Mouse (Mus musculus) lung, embryonic 14.5 days (tissue): ENCODE measurements at regions not wholly inside any gene's neighbourhood (a gene's known extent, or its start where the extent isn't known, plus 50 kb on each side); places are given as distances from the start of the nearest gene placed in this dataset.

Source experiments
- ATAC-seq: fragments of 200-750 bp; cut with Nextera tagmentation; 2 replicates; pipeline ENCODE4 v1.8.0; 2017; ENCODE audit warnings: mild to moderate bottlenecking, moderate TSS enrichment, moderate library complexity; ENCODE audit not compliant: insufficient read depth
- DNase-seq: peaks from one replicate; pipeline ENCODE4 v3.0.0-alpha.2; 2015
- H3K27ac ChIP-seq: fragments of 300-500 bp; sonication (generic); 2 replicates; pipeline ENCODE4 v1.5.1; 2014; ENCODE audit warnings: low read depth, mild to moderate bottlenecking, moderate library complexity
- H3K27me3 ChIP-seq: fragments of 300-500 bp; sonication (generic); 2 replicates; pipeline ENCODE4 v1.6.1; 2014; ENCODE audit warnings: low read length, control low read depth; ENCODE audit not compliant: insufficient read depth
- H3K36me3 ChIP-seq: fragments of 300-500 bp; sonication (generic); 2 replicates; pipeline ENCODE4 v1.6.1; 2014; ENCODE audit warnings: control low read depth; ENCODE audit not compliant: insufficient read depth
- H3K4me1 ChIP-seq: fragments of 300-500 bp; sonication (generic); 2 replicates; pipeline ENCODE4 v1.6.1; 2014; ENCODE audit warnings: antibody characterized with exemption, control low read depth; ENCODE audit not compliant: insufficient read depth
- H3K4me2 ChIP-seq: fragments of 300-500 bp; sonication (generic); 2 replicates; pipeline ENCODE4 v1.6.1; 2014; ENCODE audit warnings: mild to moderate bottlenecking
- H3K4me3 ChIP-seq: fragments of 300-500 bp; sonication (generic); 2 replicates; pipeline ENCODE4 v1.5.1; 2014; ENCODE audit warnings: low read depth, low read length
- H3K9ac ChIP-seq: fragments of 300-500 bp; sonication (generic); 2 replicates; pipeline ENCODE4 v1.6.1; 2014
- H3K9me3 ChIP-seq: fragments of 300-500 bp; sonication (generic); 2 replicates; pipeline ENCODE4 v1.6.1; 2016; ENCODE audit warnings: low read depth, low read length, control low read depth
- CTCF ChIP-seq: IDR thresholded peaks from 2 replicates; pipeline ENCODE4 v1.5.1; 2016; ENCODE audit warnings: antibody characterized with exemption, low read depth
- WGBS: fragments of 180-500 bp; shearing (Covaris S2); extraction: QIAGEN DNeasy Blood & Tissue Kit; methylation state at CpG from one replicate; pipeline ENCODE4 v1.1.7; 2014; 5-methylcytosine and 5-hydroxymethylcytosine counted together

DNA sequence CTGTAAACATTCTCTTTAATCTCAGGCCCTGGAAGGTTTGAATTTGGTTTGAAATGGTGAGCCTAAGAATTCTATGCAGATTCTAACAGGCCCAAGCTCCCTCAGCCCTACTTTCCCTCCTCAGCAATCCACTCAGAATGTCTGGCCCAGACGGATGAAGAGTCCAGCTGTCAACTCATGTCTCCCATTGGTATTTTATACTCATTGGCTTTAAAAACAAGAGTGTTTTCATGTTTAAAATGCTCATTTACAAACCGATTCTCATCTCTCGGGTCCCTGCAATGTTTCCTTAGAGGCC lies 461.4 kb upstream of the BC052040 start:
- ATAC-seq (no peak), DNase-seq (no peak)
- no peak overlapping the region for H3K27ac ChIP-seq
- H3K9ac ChIP-seq, result no peak overlapping the region
- H3K4me1 ChIP-seq, result no peaks in the 10 kb centered on the region
- TF ChIP-seq CTCF, result no peak
- H3K36me3 ChIP-seq, result no peaks in the 10 kb centered on the region
- no peak overlapping the region for H3K4me3 ChIP-seq
- H3K27me3 ChIP-seq, result no peaks in the 10 kb centered on the region
- 65% methylated on average over 3 of the region's 3 CpGs for WGBS
- no peaks in the 10 kb centered on the region for H3K9me3 ChIP-seq
- no peak overlapping the region for H3K4me2 ChIP-seq

DNA sequence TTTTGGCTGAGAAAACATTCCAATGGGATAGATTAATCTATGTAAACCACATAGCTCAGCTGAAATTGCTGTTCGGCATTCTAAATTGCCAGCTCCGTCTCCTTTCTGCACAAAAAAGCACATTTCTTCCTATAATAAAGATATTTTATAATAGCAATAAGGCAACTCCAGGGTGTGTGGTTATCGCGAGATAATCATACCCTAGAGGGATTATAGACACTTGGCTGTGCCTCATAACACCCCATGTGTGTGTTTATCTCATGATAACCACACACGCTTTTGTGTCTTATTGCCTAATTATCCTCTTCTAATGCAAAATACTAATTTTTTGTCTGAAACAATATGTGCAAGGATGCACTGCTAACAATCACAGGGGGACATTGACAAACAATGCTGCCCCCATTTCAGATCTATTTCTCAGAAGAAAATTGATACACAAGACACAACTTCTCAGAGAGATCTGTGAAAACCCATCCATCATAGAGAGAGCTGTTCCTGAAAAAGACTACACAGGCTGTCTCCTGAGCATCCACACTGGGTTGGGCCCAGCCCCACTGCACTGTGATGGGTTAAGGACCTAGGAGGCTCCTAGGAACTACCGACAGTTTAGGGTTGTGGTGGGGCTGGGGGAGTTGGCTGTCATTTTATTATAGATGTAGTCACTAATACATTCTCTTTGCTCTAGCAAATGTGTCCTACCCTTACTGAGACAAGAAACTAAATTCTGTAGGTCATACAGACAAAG lies 454.7 kb upstream of the BC052040 start:
- no peak overlapping the region for H3K27ac ChIP-seq
- no peaks in the 10 kb centered on the region for H3K9me3 ChIP-seq
- H3K27me3 ChIP-seq, result no peaks in the 10 kb centered on the region
- ATAC-seq, result no peak
- H3K36me3 ChIP-seq, result no peaks in the 10 kb centered on the region
- H3K4me3 ChIP-seq, result no peak overlapping the region
- TF ChIP-seq CTCF, result no peak
- no peak for DNase-seq
- H3K9ac ChIP-seq, result no peak overlapping the region
- no peak overlapping the region for H3K4me2 ChIP-seq
- no peaks in the 10 kb centered on the region for H3K4me1 ChIP-seq
- WGBS, result 81% methylated on average over 6 of the region's 6 CpGs

DNA sequence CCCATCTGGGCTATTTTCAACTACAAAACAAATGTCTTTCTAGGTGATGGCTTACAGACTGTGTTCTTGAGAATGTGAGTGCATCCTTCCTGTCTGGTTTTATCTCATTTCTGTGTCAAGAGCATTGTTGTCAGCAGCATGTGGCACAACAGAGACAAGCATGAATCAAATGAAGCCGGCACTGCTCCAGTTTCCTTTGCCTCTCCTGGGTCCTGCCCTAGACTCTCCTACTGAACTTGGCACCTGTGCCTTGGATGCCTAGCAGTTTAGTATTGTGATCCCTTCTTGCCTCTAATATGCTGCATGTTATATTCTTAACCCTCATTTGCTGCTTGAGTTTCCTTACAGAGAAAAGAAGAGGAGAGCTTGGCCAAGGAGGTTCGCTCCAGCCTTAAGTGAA lies 449.8 kb upstream of the BC052040 start:
- H3K4me3 ChIP-seq, result no peak overlapping the region
- WGBS, result 54% methylated on average over 2 of the region's 2 CpGs
- H3K36me3 ChIP-seq, result no peaks in the 10 kb centered on the region
- ATAC-seq (no peak), DNase-seq (no peak)
- H3K4me1 ChIP-seq, result no peaks in the 10 kb centered on the region
- no peak overlapping the region for H3K27ac ChIP-seq
- no peak overlapping the region for H3K9ac ChIP-seq
- H3K4me2 ChIP-seq, result no peak overlapping the region
- H3K27me3 ChIP-seq, result no peaks in the 10 kb centered on the region
- TF ChIP-seq CTCF, result no peak
- no peaks in the 10 kb centered on the region for H3K9me3 ChIP-seq

DNA sequence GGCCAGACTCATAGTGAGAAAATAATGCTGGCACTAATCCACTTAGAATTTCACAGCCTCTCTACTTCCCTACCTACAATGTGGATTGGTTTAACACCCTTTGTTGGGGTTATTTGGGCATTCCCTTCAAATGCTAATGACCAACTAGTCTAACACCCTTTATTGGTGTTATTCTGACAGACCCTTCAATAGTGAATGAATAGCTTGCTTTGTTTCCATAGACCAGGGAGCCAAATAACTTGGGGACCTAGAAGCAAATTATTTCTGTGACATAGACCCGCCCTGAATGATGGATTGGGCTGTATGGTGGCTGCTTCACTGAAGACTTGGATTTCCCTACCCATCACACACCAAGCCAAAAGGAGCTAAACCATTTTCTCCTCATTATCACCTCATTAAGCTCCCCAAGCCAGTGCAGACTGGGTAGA lies 449.3 kb upstream of the BC052040 start:
- WGBS, result 38% methylated on average over 1 of the region's 1 CpGs
- H3K9ac ChIP-seq, result no peak overlapping the region
- H3K4me2 ChIP-seq, result no peak overlapping the region
- no peak for DNase-seq
- H3K27me3 ChIP-seq, result no peaks in the 10 kb centered on the region
- H3K27ac ChIP-seq, result no peak overlapping the region
- H3K36me3 ChIP-seq, result no peaks in the 10 kb centered on the region
- ATAC-seq, result no peak
- no peaks in the 10 kb centered on the region for H3K9me3 ChIP-seq
- no peak overlapping the region for H3K4me3 ChIP-seq
- no peak for TF ChIP-seq CTCF
- H3K4me1 ChIP-seq, result no peaks in the 10 kb centered on the region

GRCm38 (mm10) chr2:115141416-115141815 lies 440.1 kb upstream of the BC052040 start:
- no peaks in the 10 kb centered on the region for H3K36me3 ChIP-seq
- no peak for TF ChIP-seq CTCF
- no peak for DNase-seq

GRCm38 (mm10) chr2:115172111-115172510 lies 409.4 kb upstream of the BC052040 start:
- ATAC-seq (no peak), DNase-seq (peak; percentile 17)
- Histone ChIP-seq H3K4me2 (no peak overlapping the region), H3K36me3 (no peaks in the 10 kb centered on the region), H3K4me3 (no peak overlapping the region), H3K4me1 (no peaks in the 10 kb centered on the region), H3K9ac (no peak overlapping the region), H3K27me3 (no peaks in the 10 kb centered on the region), H3K9me3 (no peaks in the 10 kb centered on the region), H3K27ac (no peak overlapping the region)
- TF ChIP-seq CTCF, result no peak
- WGBS, result 48% methylated on average over 5 of the region's 5 CpGs

More at GRCm38 (mm10) chr2:115141416-115141815, 440.1 kb upstream of the BC052040 start:
- Histone ChIP-seq H3K27ac (no peak overlapping the region), H3K4me1 (no peaks in the 10 kb centered on the region), H3K27me3 (no peaks in the 10 kb centered on the region), H3K9ac (no peak overlapping the region), H3K4me2 (no peak overlapping the region), H3K4me3 (no peak overlapping the region), H3K9me3 (no peaks in the 10 kb centered on the region)
- no peak for ATAC-seq

DNA sequence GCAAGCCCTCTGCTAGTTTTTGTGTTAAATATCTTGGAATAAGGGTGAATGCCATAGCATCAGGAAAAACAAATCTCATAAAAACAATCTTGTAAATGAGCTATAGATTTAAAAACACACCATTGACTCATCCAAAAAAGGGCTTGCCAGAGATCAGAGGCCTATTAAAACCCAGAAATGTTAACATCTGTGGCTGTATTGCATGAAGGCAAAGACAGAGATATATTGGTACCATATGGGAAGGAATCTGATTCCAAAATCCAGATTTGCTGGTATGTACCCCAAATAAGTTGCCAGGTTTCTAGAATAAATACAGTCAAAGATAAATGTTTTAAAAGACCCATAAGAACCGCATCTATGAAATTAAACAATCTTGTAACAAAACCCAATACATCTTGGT lies 404.4 kb upstream of the BC052040 start:
- no peaks in the 10 kb centered on the region for H3K4me1 ChIP-seq
- no peaks in the 10 kb centered on the region for H3K36me3 ChIP-seq
- WGBS, result 68% methylated on average over 1 of the region's 1 CpGs
- H3K9ac ChIP-seq, result no peak overlapping the region
- H3K27ac ChIP-seq, result no peak overlapping the region
- no peak overlapping the region for H3K4me3 ChIP-seq
- no peak for TF ChIP-seq CTCF
- no peak overlapping the region for H3K4me2 ChIP-seq
- DNase-seq, result no peak
- no peaks in the 10 kb centered on the region for H3K9me3 ChIP-seq
- no peaks in the 10 kb centered on the region for H3K27me3 ChIP-seq
- no peak for ATAC-seq

DNA sequence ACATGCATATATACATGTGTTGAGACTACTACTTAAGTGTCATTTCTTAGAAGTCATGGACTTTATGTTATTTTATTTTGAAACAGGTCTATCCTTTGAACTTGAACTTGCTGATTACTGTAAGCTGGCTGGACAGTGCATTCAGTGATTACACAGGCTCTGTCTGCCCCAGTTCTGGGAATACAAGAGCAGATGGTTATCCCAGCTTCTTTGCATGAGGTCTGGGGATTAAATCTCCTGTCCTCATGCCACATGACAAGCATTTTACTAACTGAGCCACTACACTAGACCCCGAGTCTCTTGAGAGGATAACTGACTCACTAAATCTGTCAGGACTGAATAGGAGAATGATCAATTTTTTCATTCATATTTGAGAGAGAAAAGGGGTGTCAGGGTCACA lies 403.6 kb upstream of the BC052040 start:
- Histone ChIP-seq H3K4me3 (no peak overlapping the region), H3K9me3 (no peaks in the 10 kb centered on the region), H3K4me1 (no peaks in the 10 kb centered on the region), H3K9ac (no peak overlapping the region), H3K36me3 (no peaks in the 10 kb centered on the region), H3K27me3 (no peaks in the 10 kb centered on the region), H3K4me2 (no peak overlapping the region), H3K27ac (no peak overlapping the region)
- 67% methylated on average over 1 of the region's 1 CpGs for WGBS
- ATAC-seq, result no peak
- TF ChIP-seq CTCF, result no peak
- no peak for DNase-seq
